Mouse (Mus musculus) C2C12 (cell line): ENCODE data around the gene Ccdc189. TPM values are rescaled to one million over a fixed set of nuclear protein-coding genes. Genes with fewer than 3 reads are reported as not detected.

Experiments used
- H3K27me3 ChIP-seq: one replicate; pipeline ENCODE4 v1.6.1; 2011; ENCODE audit not compliant: control insufficient read depth, insufficient read depth, insufficient read length
- H3K36me3 ChIP-seq: one replicate; pipeline ENCODE4 v1.6.1; 2011; ENCODE audit not compliant: control insufficient read depth, insufficient read depth
- H3K4me3 ChIP-seq: one replicate; pipeline ENCODE4 v1.5.1; 2011; ENCODE audit warnings: mild to moderate bottlenecking, control low read depth; ENCODE audit not compliant: poor library complexity, insufficient read depth, severe bottlenecking
- H3K79me2 ChIP-seq: one replicate; pipeline ENCODE4 v1.6.1; 2011; ENCODE audit not compliant: control insufficient read depth, insufficient read depth
- H3K79me3 ChIP-seq: one replicate; pipeline ENCODE4 v1.6.1; 2011; ENCODE audit warnings: low read depth, control low read depth
- H3ac ChIP-seq: one replicate; pipeline ENCODE3; 2011; ENCODE audit warnings: low read depth; ENCODE audit not compliant: control insufficient read depth, insufficient read length
- CEBPB ChIP-seq: IDR thresholded peaks from one replicate; pipeline ENCODE4 v1.6.1; 2011; ENCODE audit warnings: low read depth, mild to moderate bottlenecking, control low read depth, moderate library complexity
- CTCF ChIP-seq: IDR thresholded peaks from one replicate; pipeline ENCODE4 v1.5.1; 2011; ENCODE audit not compliant: control insufficient read depth, insufficient read depth, insufficient read length
- FOSL1 ChIP-seq: IDR thresholded peaks from one replicate; pipeline ENCODE4 v1.8.0; 2011; ENCODE audit warnings: mild to moderate bottlenecking, low read length; ENCODE audit not compliant: poor library complexity, insufficient read depth, severe bottlenecking
- MAX ChIP-seq: IDR thresholded peaks from one replicate; pipeline ENCODE4 v1.6.1; 2011; ENCODE audit warnings: mild to moderate bottlenecking, control low read depth
- MYOD1 ChIP-seq: IDR thresholded peaks from one replicate; pipeline ENCODE4 v1.6.1; 2011; ENCODE audit warnings: low read depth; ENCODE audit not compliant: control insufficient read depth, insufficient read length
- MYOG ChIP-seq: IDR thresholded peaks from one replicate; pipeline ENCODE4 v1.6.1; 2011; ENCODE audit not compliant: control insufficient read depth, insufficient read length; ENCODE audit errors: extremely low read depth
- USF1 ChIP-seq: IDR thresholded peaks from one replicate; pipeline ENCODE4 v1.6.1; 2011; ENCODE audit warnings: low read depth, mild to moderate bottlenecking, control low read depth, moderate library complexity
- polyA plus RNA-seq: library from polyadenylated mRNA; unstranded; fragments of >200 nt; fragmentation: generic; extraction: Trizol; gene quantifications from one replicate; pipeline ENCODE4 v1.2.1, GENCODE M21; 2012; ENCODE audit warnings: missing spikeins

Gene Ccdc189
- polyA plus RNA-seq, 1 experiment = 4.2 TPM

DNA sequence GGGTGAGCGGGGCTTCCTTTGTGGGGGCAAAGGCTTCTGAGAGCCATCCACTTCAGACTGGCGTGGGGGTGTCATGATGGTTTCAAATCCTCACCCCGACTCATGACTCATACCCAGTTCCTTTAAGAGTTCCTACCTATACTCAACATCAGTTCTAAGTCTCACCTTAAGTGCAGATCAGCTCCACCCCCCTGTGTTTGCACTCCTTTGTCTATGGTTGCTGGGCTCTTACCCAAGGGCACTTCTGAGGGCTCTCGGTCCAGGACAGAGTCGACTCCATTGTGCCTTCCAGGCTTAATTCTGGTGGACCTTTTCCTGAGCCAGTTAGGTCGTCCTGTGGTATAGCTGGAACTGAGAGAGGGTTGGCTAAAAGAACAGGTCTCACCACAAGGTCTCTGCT lies 18.8 kb upstream of the Ccdc189 start:
- no peak overlapping the region for H3K4me3 ChIP-seq
- peaks cover 20% of the 10 kb centered on the region for H3K36me3 ChIP-seq
- no peaks in the 10 kb centered on the region for H3K79me3 ChIP-seq
- H3ac ChIP-seq = no peak overlapping the region
- H3K79me2 ChIP-seq = no peaks in the 10 kb centered on the region
- no peak for TF ChIP-seq CEBPB
- TF ChIP-seq CTCF = no peak
- no peak for TF ChIP-seq MAX
- TF ChIP-seq MYOG = no peak
- no peak for TF ChIP-seq USF1
- no peak for TF ChIP-seq MYOD1
- TF ChIP-seq FOSL1 = no peak
- no peaks in the 10 kb centered on the region for H3K27me3 ChIP-seq

- H3K79me2 ChIP-seq = no peaks in the 10 kb centered on the region
- no peak overlapping the region for H3K4me3 ChIP-seq
- H3ac ChIP-seq = no peak overlapping the region
- no peaks in the 10 kb centered on the region for H3K79me3 ChIP-seq
- TF ChIP-seq USF1 (no peak), MYOD1 (no peak), CTCF (no peak), MAX (no peak), CEBPB (no peak), FOSL1 (no peak), MYOG (no peak)
- H3K27me3 ChIP-seq = no peaks in the 10 kb centered on the region
- peaks cover 20% of the 10 kb centered on the region for H3K36me3 ChIP-seq
Measured at GRCm38 (mm10) chr7:127604256-127604655, 15.9 kb upstream of the Ccdc189 start.

DNA sequence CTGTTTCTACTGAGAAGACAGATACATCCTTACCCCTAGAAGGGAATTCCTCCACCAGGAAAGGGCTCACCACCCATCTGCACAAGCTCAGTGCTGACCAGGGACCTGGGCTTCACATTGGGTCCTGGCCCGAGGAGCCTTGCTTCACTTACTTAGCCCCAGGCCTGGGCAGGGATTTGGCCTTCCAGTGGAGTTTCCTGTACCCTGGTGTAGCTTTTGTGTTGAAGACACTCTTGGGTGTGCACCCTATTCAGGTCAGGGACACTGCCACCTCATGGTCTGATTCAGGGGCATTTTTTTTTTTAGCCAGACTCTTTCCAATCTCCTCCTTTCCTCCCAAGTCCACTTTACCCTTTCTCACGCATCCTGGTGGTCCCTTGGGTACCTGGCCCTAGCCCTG lies 14.5 kb upstream of the Ccdc189 start:
- Histone ChIP-seq H3K36me3 (peaks cover 29% of the 10 kb centered on the region), H3K27me3 (no peaks in the 10 kb centered on the region)

DNA sequence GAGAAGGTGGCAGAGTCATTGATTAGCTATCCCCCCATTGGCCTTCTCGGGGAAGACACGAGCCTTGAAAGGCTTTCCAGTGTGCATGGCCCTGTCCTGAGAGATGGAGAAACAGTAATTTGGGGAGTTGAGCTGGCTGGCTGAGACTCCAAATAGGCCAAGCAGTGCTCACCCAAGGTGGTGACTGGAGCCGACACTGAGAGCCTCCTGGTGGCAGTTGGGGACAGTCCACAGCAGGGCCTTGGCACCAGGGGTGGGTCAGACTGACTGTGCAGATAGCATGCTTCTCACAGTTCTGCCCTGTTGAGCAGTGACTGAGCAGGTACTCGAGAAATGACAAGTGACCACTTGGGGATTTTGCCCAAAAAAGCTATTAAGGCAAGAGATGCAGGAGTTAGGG lies 13.3 kb upstream of the Ccdc189 start:
- Histone ChIP-seq H3K27me3 (no peaks in the 10 kb centered on the region), H3K79me3 (no peaks in the 10 kb centered on the region), H3K36me3 (peaks cover 40% of the 10 kb centered on the region), H3K4me3 (no peak overlapping the region), H3K79me2 (no peaks in the 10 kb centered on the region), H3ac (no peak overlapping the region)
- TF ChIP-seq CEBPB = no peak
- no peak for TF ChIP-seq CTCF
- no peak for TF ChIP-seq USF1
- TF ChIP-seq MAX = no peak
- no peak for TF ChIP-seq MYOD1
- TF ChIP-seq MYOG = no peak
- TF ChIP-seq FOSL1 = no peak

More for the DNA sequence above, 14.5 kb upstream of the Ccdc189 start:
- Histone ChIP-seq H3K79me3 (no peaks in the 10 kb centered on the region), H3K4me3 (no peak overlapping the region), H3K79me2 (no peaks in the 10 kb centered on the region), H3ac (no peak overlapping the region)
- TF ChIP-seq FOSL1 (no peak), CTCF (no peak), MYOG (no peak), MYOD1 (no peak), CEBPB (no peak), MAX (no peak), USF1 (no peak)

GRCm38 (mm10) chr7:127600612-127601011 lies 12.2 kb upstream of the Ccdc189 start:
- no peak overlapping the region for H3ac ChIP-seq
- TF ChIP-seq MYOG (no peak), CTCF (no peak), USF1 (no peak), MAX (no peak), MYOD1 (no peak), CEBPB (no peak), FOSL1 (no peak)
- no peak overlapping the region for H3K4me3 ChIP-seq
- no peaks in the 10 kb centered on the region for H3K79me2 ChIP-seq
- no peaks in the 10 kb centered on the region for H3K79me3 ChIP-seq
- H3K27me3 ChIP-seq = no peaks in the 10 kb centered on the region
- peaks cover 51% of the 10 kb centered on the region for H3K36me3 ChIP-seq

- Histone ChIP-seq H3K36me3 (peaks cover 75% of the 10 kb centered on the region), H3K27me3 (no peaks in the 10 kb centered on the region), H3K79me3 (no peaks in the 10 kb centered on the region), H3K4me3 (no peak overlapping the region), H3ac (no peak overlapping the region), H3K79me2 (no peaks in the 10 kb centered on the region)
- TF ChIP-seq FOSL1 (no peak), MYOD1 (no peak), CEBPB (no peak), USF1 (no peak)
Measured at GRCm38 (mm10) chr7:127596747-127597146, 8.4 kb upstream of the Ccdc189 start.
